Mouse (Mus musculus): ENCODE data around the gene Lclat1.

- TF ChIP-seq CTCF (IDR thresholded peaks at IDR 0.05; ENCODE audit: insufficient read depth, low read length) (no peak), POLR2A (IDR thresholded peaks at IDR 0.05; ENCODE audit: borderline replicate concordance, extremely low read depth, low read depth, low read length) (no peak)
Measured at GRCm38 (mm10) chr17:73243676-73244075, 135.9 kb downstream of the Lclat1 start.
